Mouse (Mus musculus) 416B (cell line): ENCODE data around the gene Ube2e2.

ENCODE experiments used
- DNase-seq: peaks from one replicate; pipeline ENCODE4 v3.0.0; 2011; ENCODE audit warnings: low read depth

The Ube2e2 gene

GRCm38 (mm10) chr14:18893947-18894445, at the start of gene Ube2e2:
Gene Ube2e2 (minus strand): TSS chr14:18894267.
- DNase-seq, result no peak

GRCm38 (mm10) chr14:18940068-18940467, 46.0 kb upstream of the Ube2e2 start:
- peak; percentile 15 for DNase-seq

DNA sequence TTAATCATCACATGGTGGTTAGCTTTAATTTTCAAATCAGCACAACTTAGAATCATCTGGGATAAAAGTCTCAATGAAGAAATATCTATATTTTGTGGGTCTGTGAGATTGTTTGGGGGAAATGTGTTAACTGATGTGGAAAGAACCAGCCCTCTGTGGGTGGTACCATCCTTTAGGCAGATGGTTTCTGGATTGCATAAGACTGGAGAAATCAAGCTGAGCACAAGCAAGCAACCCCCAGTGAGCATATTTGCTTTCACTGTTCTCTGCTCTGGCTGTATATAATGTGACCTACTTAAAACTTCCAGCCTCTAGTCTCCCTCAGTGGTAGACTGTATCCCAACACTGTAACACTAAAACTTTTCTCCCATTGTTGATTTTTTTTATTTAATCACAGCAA, 9.5 kb upstream of the Ube2e2 start:
- DNase-seq, result no peak

- DNase-seq, result no peak
Observed at GRCm38 (mm10) chr14:18893121-18893946, 733 bp downstream of the Ube2e2 start.

GRCm38 (mm10) chr14:18889571-18889970, 4.5 kb downstream of the Ube2e2 start:
- DNase-seq, result no peak

DNA sequence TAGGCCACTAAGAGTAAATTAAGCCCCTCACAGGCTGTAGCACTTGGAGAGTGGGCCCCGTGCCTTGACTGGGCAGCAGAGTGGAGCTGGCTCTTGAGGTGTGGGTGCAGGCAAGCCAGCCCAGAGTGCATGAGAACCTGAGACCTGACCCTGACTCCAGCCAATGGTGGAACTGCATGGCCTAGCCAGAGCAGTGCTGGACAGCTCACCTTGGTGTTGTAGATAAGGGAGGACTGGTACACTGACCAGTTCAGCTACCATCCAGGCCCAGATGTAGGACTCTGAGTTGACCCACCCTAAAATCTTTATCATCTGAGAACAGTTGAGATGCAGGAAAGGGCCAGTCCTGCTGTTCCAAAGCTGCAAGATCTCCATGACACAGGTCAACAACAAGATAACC, 11.6 kb downstream of the Ube2e2 start:
- DNase-seq, result no peak

- DNase-seq, result no peak
Observed at GRCm38 (mm10) chr14:18870716-18871115, 23.4 kb downstream of the Ube2e2 start.

- no peak for DNase-seq
Observed at GRCm38 (mm10) chr14:18828661-18829060, 65.4 kb downstream of the Ube2e2 start.

DNA sequence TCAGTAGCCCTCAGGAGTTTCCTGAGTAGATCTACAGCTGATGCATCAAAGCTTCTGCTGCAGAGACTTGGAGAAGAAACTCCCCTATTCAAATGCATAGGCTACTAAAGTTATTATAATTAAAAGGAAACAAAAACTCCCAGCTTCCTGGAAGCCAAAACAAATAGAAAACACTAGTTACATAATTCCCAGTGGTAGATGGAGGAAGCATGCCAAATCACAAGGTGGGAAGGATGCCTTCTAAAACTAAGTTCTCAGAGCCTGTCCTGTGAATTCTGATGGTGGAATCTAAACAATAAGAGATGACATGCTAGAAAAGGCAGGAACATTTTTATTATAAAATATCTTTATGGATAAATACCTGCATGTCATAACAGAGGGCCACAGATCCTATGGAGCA, 67.3 kb downstream of the Ube2e2 start:
- DNase-seq, result no peak

DNA sequence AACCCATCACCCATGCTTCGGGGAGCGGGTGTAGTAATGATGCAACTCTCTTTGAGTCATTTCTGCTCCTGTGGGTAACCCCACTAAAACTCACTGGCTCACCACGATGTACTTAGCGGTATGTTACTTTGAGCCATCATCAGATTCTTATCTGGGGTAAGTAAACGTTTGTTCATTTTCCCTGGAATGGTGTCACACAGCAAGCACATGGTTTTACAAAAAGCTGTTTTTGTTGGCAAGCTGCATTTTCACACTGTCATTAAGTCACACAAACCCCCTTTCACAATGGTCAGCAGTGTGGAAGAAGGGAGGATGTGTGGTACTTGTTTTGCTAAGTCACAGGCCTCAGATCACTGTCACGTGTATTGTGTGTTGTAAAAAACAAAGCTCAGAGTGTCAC, 73.4 kb downstream of the Ube2e2 start:
- DNase-seq, result peak; percentile 1

DNA sequence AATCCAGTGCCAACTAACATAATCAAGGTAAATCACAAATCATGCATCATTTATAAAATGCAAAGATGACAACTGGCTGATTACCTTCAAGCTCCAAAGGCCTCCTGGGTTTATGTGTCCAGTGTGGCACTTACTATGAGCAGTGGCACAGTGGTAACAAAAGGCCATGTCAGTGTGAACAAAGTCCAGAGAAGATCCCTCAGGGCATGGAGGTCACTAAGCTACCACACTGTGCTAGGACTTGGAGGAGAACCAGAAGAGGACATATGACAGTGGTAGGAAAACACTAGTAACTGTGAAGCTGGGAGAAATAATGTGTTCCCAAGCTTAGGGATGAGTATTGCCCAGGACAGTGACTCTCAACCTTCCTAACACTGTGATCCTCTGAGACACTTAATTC, 97.2 kb downstream of the Ube2e2 start:
- DNase-seq, result no peak

DNA sequence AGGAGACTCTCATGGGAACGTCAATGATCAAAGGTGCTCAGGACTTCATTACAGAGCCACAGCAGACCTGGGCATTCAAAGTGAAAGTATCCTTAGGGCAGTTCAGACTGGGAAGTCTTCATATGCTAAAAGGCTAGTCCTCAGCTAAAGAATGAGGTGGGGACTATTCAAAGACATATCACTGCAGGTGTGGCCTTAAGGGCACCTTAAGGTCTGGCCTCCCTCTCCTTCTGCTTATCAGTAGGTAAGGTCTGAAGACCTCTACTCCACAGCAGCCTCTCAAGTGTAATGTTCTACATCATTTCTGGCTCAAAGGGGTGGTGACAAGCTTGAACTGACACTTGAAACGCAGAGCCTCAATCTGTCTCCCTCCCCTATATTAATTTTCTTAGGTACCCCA, 98.3 kb downstream of the Ube2e2 start:
- no peak for DNase-seq

GRCm38 (mm10) chr14:18778993-18779675, 114.9 kb downstream of the Ube2e2 start:
- no peak for DNase-seq

DNA sequence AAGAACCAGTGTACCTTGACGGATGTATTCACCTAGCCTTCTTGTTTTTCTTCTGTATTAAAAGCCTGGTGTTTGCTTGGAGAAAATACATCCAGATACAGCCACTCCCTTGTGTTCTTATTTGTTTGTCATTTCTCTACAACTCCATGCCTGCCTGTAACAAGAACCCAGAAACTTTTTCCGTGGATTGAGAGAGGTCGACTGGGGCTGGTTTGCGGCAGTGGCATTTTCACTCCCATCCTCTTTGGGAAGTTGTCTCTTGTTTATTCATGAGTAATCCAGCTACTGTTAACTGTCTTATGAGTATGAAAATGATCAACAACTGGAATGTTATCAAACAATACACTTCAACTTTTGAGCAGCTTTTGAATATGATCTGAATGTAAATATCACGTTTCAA, 115.8 kb downstream of the Ube2e2 start:
- no peak for DNase-seq

GRCm38 (mm10) chr14:18776132-18776531, 117.9 kb downstream of the Ube2e2 start:
- no peak for DNase-seq

DNA sequence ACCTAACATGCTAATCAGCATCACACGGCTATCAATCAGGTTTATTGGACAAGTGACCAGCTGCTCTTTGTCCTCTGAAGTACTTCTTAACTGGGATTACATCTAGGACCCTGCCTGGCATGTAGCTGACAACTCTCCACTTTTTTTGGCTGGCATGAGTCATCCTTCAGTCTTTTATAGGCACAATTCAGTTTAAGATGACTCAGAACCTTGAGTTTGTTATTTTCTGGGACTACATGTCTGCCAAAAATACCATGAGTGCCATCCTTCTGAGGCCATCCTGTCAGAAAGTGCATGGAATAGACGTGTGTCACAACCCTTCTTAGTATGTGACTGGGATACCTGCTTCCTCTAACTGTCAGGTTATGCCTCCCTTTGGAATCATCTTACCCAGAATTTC, 120.3 kb downstream of the Ube2e2 start:
- no peak for DNase-seq

- DNase-seq, result no peak
Observed at GRCm38 (mm10) chr14:18759601-18760356, 134.3 kb downstream of the Ube2e2 start.

GRCm38 (mm10) chr14:18758595-18759532, 135.2 kb downstream of the Ube2e2 start:
- DNase-seq, result no peak

GRCm38 (mm10) chr14:18758003-18758402, 136.1 kb downstream of the Ube2e2 start:
- no peak for DNase-seq

- no peak for DNase-seq
Observed at GRCm38 (mm10) chr14:18755410-18755809, 138.7 kb downstream of the Ube2e2 start.

GRCm38 (mm10) chr14:18754595-18754994, 139.5 kb downstream of the Ube2e2 start:
- no peak for DNase-seq
